Mouse (Mus musculus) thymus, adult 2 months (tissue): ENCODE measurements around the gene Fbn1. TPM values are rescaled to one million over a fixed set of nuclear protein-coding genes. Genes with fewer than 3 reads are reported as not detected.

Experiments
- DNase-seq: peaks from one replicate; pipeline ENCODE4 v3.0.0; 2021
- H3K27ac ChIP-seq: fragments of 200-500 bp; 2 replicates; pipeline ENCODE4 v1.5.1; 2012; ENCODE audit warnings: low read length, control low read depth; ENCODE audit not compliant: control insufficient read depth, insufficient read depth
- H3K27me3 ChIP-seq: fragments of 200-500 bp; 2 replicates; pipeline ENCODE4 v1.6.1; 2012; ENCODE audit warnings: mild to moderate bottlenecking, low read length, moderate library complexity, mixed read lengths; ENCODE audit not compliant: control insufficient read depth, insufficient read depth
- H3K36me3 ChIP-seq: fragments of 200-500 bp; 2 replicates; pipeline ENCODE4 v1.6.1; 2012; ENCODE audit warnings: mild to moderate bottlenecking, low read length, moderate library complexity; ENCODE audit not compliant: control insufficient read depth, insufficient read depth
- H3K4me1 ChIP-seq: fragments of 200-500 bp; replicated peaks from 2 replicates; pipeline ENCODE4 v1.6.1; 2012; ENCODE audit warnings: low read length; ENCODE audit not compliant: control insufficient read depth, insufficient read depth
- H3K4me3 ChIP-seq: fragments of 200-500 bp; 2 replicates; pipeline ENCODE4 v1.5.1; 2012; ENCODE audit warnings: mild to moderate bottlenecking, low read length, control low read depth, moderate library complexity; ENCODE audit not compliant: control insufficient read depth, insufficient read depth
- CTCF ChIP-seq: fragments of 200-500 bp; IDR thresholded peaks from 2 replicates; pipeline ENCODE4 v1.5.1; 2012; ENCODE audit warnings: mild to moderate bottlenecking, control low read depth, low read length, moderate library complexity, borderline replicate concordance; ENCODE audit not compliant: control insufficient read depth, poor library complexity, insufficient read depth; ENCODE audit errors: extremely low read depth
- POLR2A ChIP-seq: fragments of 200-500 bp; IDR thresholded peaks from 2 replicates; pipeline ENCODE4 v1.6.1; 2012; ENCODE audit warnings: mild to moderate bottlenecking, low read length, control low read depth, moderate library complexity; ENCODE audit not compliant: control insufficient read depth, poor library complexity, insufficient read depth; ENCODE audit errors: extremely low read depth
- WGBS: fragments of 180-500 bp; shearing (Covaris S2); methylation state at CpG from one replicate; pipeline ENCODE4 v1.1.7; 2018; 5-methylcytosine and 5-hydroxymethylcytosine counted together
- polyA plus RNA-seq: library from polyadenylated mRNA; depleted of rRNA; stranded (reverse); fragments of >200 nt; gene quantifications from 2 replicates; pipeline ENCODE4 v1.2.3, GENCODE M21; 2012

Gene Fbn1
- polyA plus RNA-seq, 1 experiment, result 4.5 TPM

GRCm38 (mm10) chr2:125397796-125398195 is 110.0 kb downstream of the Fbn1 start:
- Histone ChIP-seq H3K4me3 (no peak overlapping the region), H3K27me3 (no peaks in the 10 kb centered on the region), H3K4me1 (no peaks in the 10 kb centered on the region), H3K36me3 (no peaks in the 10 kb centered on the region), H3K27ac (no peak overlapping the region)
- WGBS, result 94% methylated on average over 7 of the region's 7 CpGs
- no peak for DNase-seq
- TF ChIP-seq CTCF, result no peak
- TF ChIP-seq POLR2A, result no peak

- WGBS, result 97% methylated on average over 9 of the region's 9 CpGs
- DNase-seq, result no peak
These were observed 113.2 kb downstream of the Fbn1 start for GRCm38 (mm10) chr2:125394428-125395101.

GRCm38 (mm10) chr2:125391582-125391981 is 116.2 kb downstream of the Fbn1 start:
- no peaks in the 10 kb centered on the region for H3K36me3 ChIP-seq
- TF ChIP-seq POLR2A (no peak), CTCF (no peak)
- H3K27me3 ChIP-seq, result no peaks in the 10 kb centered on the region
- no peak overlapping the region for H3K27ac ChIP-seq
- H3K4me3 ChIP-seq, result no peak overlapping the region
- no peak for DNase-seq
- 94% methylated on average over 6 of the region's 6 CpGs for WGBS
- no peaks in the 10 kb centered on the region for H3K4me1 ChIP-seq

More at GRCm38 (mm10) chr2:125394428-125395101, 113.2 kb downstream of the Fbn1 start:
- H3K27ac ChIP-seq, result no peak overlapping the region
- no peaks in the 10 kb centered on the region for H3K27me3 ChIP-seq
- H3K4me1 ChIP-seq, result no peaks in the 10 kb centered on the region
- no peak for TF ChIP-seq CTCF
- no peak for TF ChIP-seq POLR2A
- H3K36me3 ChIP-seq, result no peaks in the 10 kb centered on the region
- H3K4me3 ChIP-seq, result no peak overlapping the region

- TF ChIP-seq POLR2A, result no peak
- no peak for TF ChIP-seq CTCF
- Histone ChIP-seq H3K36me3 (no peaks in the 10 kb centered on the region), H3K27ac (no peak overlapping the region), H3K4me1 (no peaks in the 10 kb centered on the region), H3K27me3 (no peaks in the 10 kb centered on the region), H3K4me3 (no peak overlapping the region)
- DNase-seq, result no peak
- WGBS, result 96% methylated on average over 10 of the region's 10 CpGs
These were observed 118.0 kb downstream of the Fbn1 start for GRCm38 (mm10) chr2:125389796-125390195.

GRCm38 (mm10) chr2:125386221-125386965 is 121.4 kb downstream of the Fbn1 start:
- H3K36me3 ChIP-seq, result no peaks in the 10 kb centered on the region
- H3K4me1 ChIP-seq, result no peaks in the 10 kb centered on the region
- H3K27ac ChIP-seq, result no peak overlapping the region
- no peak for DNase-seq
- 94% methylated on average over 7 of the region's 7 CpGs for WGBS
- H3K4me3 ChIP-seq, result no peak overlapping the region
- no peak for TF ChIP-seq CTCF
- no peak for TF ChIP-seq POLR2A
- no peaks in the 10 kb centered on the region for H3K27me3 ChIP-seq

- H3K4me1 ChIP-seq, result no peaks in the 10 kb centered on the region
- TF ChIP-seq POLR2A (no peak), CTCF (no peak)
These were observed 122.9 kb downstream of the Fbn1 start for GRCm38 (mm10) chr2:125384941-125385340.

GRCm38 (mm10) chr2:125384415-125384814 is 123.4 kb downstream of the Fbn1 start:
- TF ChIP-seq POLR2A (no peak), CTCF (no peak)
- H3K4me3 ChIP-seq, result no peak overlapping the region
- no peak overlapping the region for H3K27ac ChIP-seq
- 96% methylated on average over 6 of the region's 6 CpGs for WGBS
- H3K27me3 ChIP-seq, result no peaks in the 10 kb centered on the region
- H3K36me3 ChIP-seq, result no peaks in the 10 kb centered on the region
- no peak for DNase-seq
- H3K4me1 ChIP-seq, result no peaks in the 10 kb centered on the region

More at GRCm38 (mm10) chr2:125384941-125385340, 122.9 kb downstream of the Fbn1 start:
- Histone ChIP-seq H3K4me3 (no peak overlapping the region), H3K27me3 (no peaks in the 10 kb centered on the region), H3K36me3 (no peaks in the 10 kb centered on the region), H3K27ac (no peak overlapping the region)
- 92% methylated on average over 4 of the region's 4 CpGs for WGBS
- DNase-seq, result no peak
